Mouse (Mus musculus): Measurements from ENCODE around the gene Gm44503. TPM values are rescaled to one million over a fixed set of nuclear protein-coding genes. Genes with fewer than 3 reads are reported as not detected.

The Gm44503 gene
- polyA plus RNA-seq, 1 experiment from 2014 or later, result not detected

- Histone ChIP-seq H3K4me3 (ENCODE audit: low read depth, low read length) (peak within 1 kb of the TSS; percentile 44), H3K4me1 (ENCODE audit: control insufficient read depth, insufficient read depth, low read length) (peaks cover 3% of the 10 kb centered on the region), H3K9me3 (replicated peaks; ENCODE audit: control insufficient read depth, low read length) (no peaks in the 10 kb centered on the region), H3K27me3 (ENCODE audit: control insufficient read depth, insufficient read depth, low read length) (no peaks in the 10 kb centered on the region), H3K27ac (ENCODE audit: low read depth, low read length) (no peak within 1 kb of the TSS), H3K4me2 (peak within 1 kb of the TSS; percentile 87), H3K9ac (ENCODE audit: low read depth, low read length) (peak within 1 kb of the TSS; percentile 66), H3K36me3 (ENCODE audit: control insufficient read depth, insufficient read depth, low read length) (no peaks in the 10 kb centered on the region)
- 1% methylated on average over 41 of the region's 41 CpGs for WGBS (ENCODE audit: insufficient replicate concordance)
- peak; percentile 48; the same call in 1 of the 2 replicates for ATAC-seq (replicated peaks; ENCODE audit: insufficient number of reproducible peaks, low FRiP score, low TSS enrichment)
Measured at GRCm38 (mm10) chr9:73044146-73045079, 85.8 kb downstream of the Gm44503 start, which contains the start of gene Rab27a. Rab27a (plus strand) TSS chr9:73044854.

GRCm38 (mm10) chr9:73045204-73045603 is 86.6 kb downstream of the Gm44503 start:
- H3K36me3 ChIP-seq (ENCODE audit: control insufficient read depth, insufficient read depth, low read length), result no peaks in the 10 kb centered on the region
- peak overlapping the region; percentile 87 for H3K4me2 ChIP-seq
- ATAC-seq (replicated peaks; ENCODE audit: insufficient number of reproducible peaks, low FRiP score, low TSS enrichment), result no peak
- H3K9me3 ChIP-seq (replicated peaks; ENCODE audit: control insufficient read depth, low read length), result no peaks in the 10 kb centered on the region
- H3K9ac ChIP-seq (ENCODE audit: low read depth, low read length), result peak overlapping the region; percentile 66
- H3K27me3 ChIP-seq (ENCODE audit: control insufficient read depth, insufficient read depth, low read length), result no peaks in the 10 kb centered on the region
- WGBS (ENCODE audit: insufficient replicate concordance), result 11% methylated on average over 7 of the region's 7 CpGs
- H3K4me1 ChIP-seq (ENCODE audit: control insufficient read depth, insufficient read depth, low read length), result peaks cover 2% of the 10 kb centered on the region
- H3K27ac ChIP-seq (ENCODE audit: low read depth, low read length), result no peak overlapping the region
- H3K4me3 ChIP-seq (ENCODE audit: low read depth, low read length), result peak overlapping the region; percentile 44

- no peaks in the 10 kb centered on the region for H3K4me1 ChIP-seq (ENCODE audit: control insufficient read depth, insufficient read depth, low read length)
- H3K27ac ChIP-seq (ENCODE audit: low read depth, low read length), result no peak overlapping the region
- WGBS (ENCODE audit: insufficient replicate concordance), result 62% methylated on average over 10 of the region's 10 CpGs
- peak overlapping the region; percentile 87 for H3K4me2 ChIP-seq
- H3K4me3 ChIP-seq (ENCODE audit: low read depth, low read length), result 0 out of 2 replicates have a peak overlapping the region, but pooled peaks have one; percentile 44
- no peaks in the 10 kb centered on the region for H3K9me3 ChIP-seq (replicated peaks; ENCODE audit: control insufficient read depth, low read length)
- no peaks in the 10 kb centered on the region for H3K36me3 ChIP-seq (ENCODE audit: control insufficient read depth, insufficient read depth, low read length)
- ATAC-seq (replicated peaks; ENCODE audit: insufficient number of reproducible peaks, low FRiP score, low TSS enrichment), result no peak
- no peaks in the 10 kb centered on the region for H3K27me3 ChIP-seq (ENCODE audit: control insufficient read depth, insufficient read depth, low read length)
- H3K9ac ChIP-seq (ENCODE audit: low read depth, low read length), result no peak overlapping the region
Measured at GRCm38 (mm10) chr9:73045711-73046110, 87.1 kb downstream of the Gm44503 start.

- WGBS (ENCODE audit: insufficient replicate concordance), result 79% methylated on average over 2 of the region's 2 CpGs
- Histone ChIP-seq H3K4me3 (ENCODE audit: low read depth, low read length) (no peak overlapping the region), H3K4me2 (no peak overlapping the region), H3K36me3 (ENCODE audit: control insufficient read depth, insufficient read depth, low read length) (no peaks in the 10 kb centered on the region), H3K4me1 (ENCODE audit: control insufficient read depth, insufficient read depth, low read length) (no peaks in the 10 kb centered on the region), H3K9ac (ENCODE audit: low read depth, low read length) (no peak overlapping the region), H3K27ac (ENCODE audit: low read depth, low read length) (no peak overlapping the region), H3K27me3 (ENCODE audit: control insufficient read depth, insufficient read depth, low read length) (no peaks in the 10 kb centered on the region), H3K9me3 (replicated peaks; ENCODE audit: control insufficient read depth, low read length) (no peaks in the 10 kb centered on the region)
- no peak for ATAC-seq (replicated peaks; ENCODE audit: insufficient number of reproducible peaks, low FRiP score, low TSS enrichment)
Measured at GRCm38 (mm10) chr9:73047906-73048305, 89.3 kb downstream of the Gm44503 start.

GRCm38 (mm10) chr9:73048927-73049326 is 90.3 kb downstream of the Gm44503 start:
- no peaks in the 10 kb centered on the region for H3K27me3 ChIP-seq (ENCODE audit: control insufficient read depth, insufficient read depth, low read length)
- no peak overlapping the region for H3K9ac ChIP-seq (ENCODE audit: low read depth, low read length)
- H3K4me2 ChIP-seq, result no peak overlapping the region
- no peaks in the 10 kb centered on the region for H3K36me3 ChIP-seq (ENCODE audit: control insufficient read depth, insufficient read depth, low read length)
- H3K4me1 ChIP-seq (ENCODE audit: control insufficient read depth, insufficient read depth, low read length), result no peaks in the 10 kb centered on the region
- 14% methylated on average over 4 of the region's 4 CpGs for WGBS (ENCODE audit: insufficient replicate concordance)
- no peak for ATAC-seq (replicated peaks; ENCODE audit: insufficient number of reproducible peaks, low FRiP score, low TSS enrichment)
- no peaks in the 10 kb centered on the region for H3K9me3 ChIP-seq (replicated peaks; ENCODE audit: control insufficient read depth, low read length)
- no peak overlapping the region for H3K4me3 ChIP-seq (ENCODE audit: low read depth, low read length)
- no peak overlapping the region for H3K27ac ChIP-seq (ENCODE audit: low read depth, low read length)

- Histone ChIP-seq H3K27me3 (ENCODE audit: control insufficient read depth, insufficient read depth, low read length) (no peaks in the 10 kb centered on the region), H3K4me1 (ENCODE audit: control insufficient read depth, insufficient read depth, low read length) (no peaks in the 10 kb centered on the region), H3K36me3 (ENCODE audit: control insufficient read depth, insufficient read depth, low read length) (no peaks in the 10 kb centered on the region), H3K9ac (ENCODE audit: low read depth, low read length) (no peak overlapping the region), H3K27ac (ENCODE audit: low read depth, low read length) (no peak overlapping the region), H3K4me3 (ENCODE audit: low read depth, low read length) (no peak overlapping the region), H3K9me3 (replicated peaks; ENCODE audit: control insufficient read depth, low read length) (no peaks in the 10 kb centered on the region), H3K4me2 (no peak overlapping the region)
- 72% methylated on average over 5 of the region's 5 CpGs for WGBS (ENCODE audit: insufficient replicate concordance)
- no peak for ATAC-seq (replicated peaks; ENCODE audit: insufficient number of reproducible peaks, low FRiP score, low TSS enrichment)
Measured at GRCm38 (mm10) chr9:73049833-73050232, 91.2 kb downstream of the Gm44503 start.

- H3K4me2 ChIP-seq, result no peak overlapping the region
- no peak overlapping the region for H3K4me3 ChIP-seq (ENCODE audit: low read depth, low read length)
- no peak overlapping the region for H3K27ac ChIP-seq (ENCODE audit: low read depth, low read length)
- no peaks in the 10 kb centered on the region for H3K27me3 ChIP-seq (ENCODE audit: control insufficient read depth, insufficient read depth, low read length)
- WGBS (ENCODE audit: insufficient replicate concordance), result 73% methylated on average over 8 of the region's 8 CpGs
- H3K4me1 ChIP-seq (ENCODE audit: control insufficient read depth, insufficient read depth, low read length), result no peaks in the 10 kb centered on the region
- H3K9ac ChIP-seq (ENCODE audit: low read depth, low read length), result no peak overlapping the region
- H3K9me3 ChIP-seq (replicated peaks; ENCODE audit: control insufficient read depth, low read length), result no peaks in the 10 kb centered on the region
- no peak for ATAC-seq (replicated peaks; ENCODE audit: insufficient number of reproducible peaks, low FRiP score, low TSS enrichment)
- no peaks in the 10 kb centered on the region for H3K36me3 ChIP-seq (ENCODE audit: control insufficient read depth, insufficient read depth, low read length)
Measured at GRCm38 (mm10) chr9:73050606-73051005, 92.0 kb downstream of the Gm44503 start.

- ATAC-seq (replicated peaks; ENCODE audit: insufficient number of reproducible peaks, low FRiP score, low TSS enrichment), result no peak
- no peak overlapping the region for H3K4me3 ChIP-seq (ENCODE audit: low read depth, low read length)
- no peaks in the 10 kb centered on the region for H3K9me3 ChIP-seq (replicated peaks; ENCODE audit: control insufficient read depth, low read length)
- H3K4me2 ChIP-seq, result no peak overlapping the region
- H3K36me3 ChIP-seq (ENCODE audit: control insufficient read depth, insufficient read depth, low read length), result no peaks in the 10 kb centered on the region
- H3K27me3 ChIP-seq (ENCODE audit: control insufficient read depth, insufficient read depth, low read length), result no peaks in the 10 kb centered on the region
- 54% methylated on average over 10 of the region's 10 CpGs for WGBS (ENCODE audit: insufficient replicate concordance)
- no peak overlapping the region for H3K9ac ChIP-seq (ENCODE audit: low read depth, low read length)
- H3K27ac ChIP-seq (ENCODE audit: low read depth, low read length), result no peak overlapping the region
- no peaks in the 10 kb centered on the region for H3K4me1 ChIP-seq (ENCODE audit: control insufficient read depth, insufficient read depth, low read length)
Measured at GRCm38 (mm10) chr9:73055441-73055911, 96.8 kb downstream of the Gm44503 start.

Data from heart, embryonic 11.5 days (tissue).